Mouse (Mus musculus) stomach, postnatal 0 days (tissue): Measurements from ENCODE around the gene Tsen34.

Source experiments
- CTCF ChIP-seq: IDR thresholded peaks from 2 replicates; pipeline ENCODE4 v1.5.1; 2016; ENCODE audit warnings: antibody characterized with exemption, low read depth, mild to moderate bottlenecking, moderate library complexity
- EP300 ChIP-seq: optimal IDR thresholded peaks from 2 replicates; pipeline ENCODE3; 2016; ENCODE audit warnings: antibody characterized with exemption

GRCm38 (mm10) chr7:3709000-3709399 lies 16.3 kb downstream of the Tsen34 start:
- TF ChIP-seq CTCF (no peak), EP300 (no peak)
